ENCODE assay signal across 23 mouse cellular contexts in genomic region chr11:11758883-11759282, GRCm38 (mm10). TPM values are rescaled to one million over a fixed set of nuclear protein-coding genes. Genes with fewer than 3 reads are reported as not detected.
DNase-seq lines count a peak whose midpoint lies in the region; ATAC-seq and TF ChIP-seq lines count a peak whose summit lies in the region.
"Had no signal": no experiment of that assay in that cellular context is flagged by ENCODE, and none has a peak within 500 bp of the region (broad histone marks: within the 10 kb centered on the region; RNA-seq: fewer than 3 reads in every experiment).

No protein-coding gene starts in this region.

- H3K4me3 ChIP-seq in midbrain, postnatal 0 days (ENCODE audit: low read depth, low read length): no peak overlapping the region
- no peak overlapping the region for H3K4me3 ChIP-seq in midbrain, embryonic 14.5 days (replicated peaks; ENCODE audit: low read depth, low read length)
- H3K4me3 ChIP-seq in liver, embryonic 12.5 days: no peak overlapping the region
- H3K4me3 ChIP-seq: embryonic facial prominence, embryonic 12.5 days; embryonic facial prominence, embryonic 15.5 days; heart, adult 2 months had no signal

- peak; percentile 44 for DNase-seq in heart, adult 11 months
- no peak for DNase-seq in heart, postnatal 36 days
- DNase-seq in midbrain, postnatal 0 days (ENCODE audit: low spot score): peak; percentile 2
- no peak for DNase-seq in midbrain, embryonic 14.5 days
- DNase-seq in A20 (ENCODE audit: low read depth, low spot score): peak; percentile 53
- DNase-seq in splenic B cell, adult 2 months (ENCODE audit: low read depth, low spot score): peak; percentile 70
- DNase-seq: adrenal gland, adult 2 months; adrenal gland, postnatal 14 days; cerebellum, adult 11 months; cerebellum, adult 2 months; cerebellum, adult 9-11 months; cerebellum, postnatal 25 days; gastrocnemius, postnatal 25 days; heart, adult 2 months; heart, postnatal 4 days had no signal

- H3K9me3 ChIP-seq in midbrain, postnatal 0 days (ENCODE audit: low read length): no peaks in the 10 kb centered on the region
- H3K9me3 ChIP-seq in midbrain, embryonic 14.5 days (ENCODE audit: control insufficient read depth, low read length): no peaks in the 10 kb centered on the region
- H3K9me3 ChIP-seq in liver, embryonic 12.5 days (replicated peaks): no peaks in the 10 kb centered on the region
- H3K9me3 ChIP-seq: embryonic facial prominence, embryonic 12.5 days; embryonic facial prominence, embryonic 15.5 days had no signal

- H3K4me1 ChIP-seq in midbrain, postnatal 0 days (ENCODE audit: insufficient read depth, low read length): no peaks in the 10 kb centered on the region
- H3K4me1 ChIP-seq in midbrain, embryonic 14.5 days (ENCODE audit: control insufficient read depth, insufficient read depth, low read length): no peaks in the 10 kb centered on the region
- H3K4me1 ChIP-seq in liver, embryonic 12.5 days: no peaks in the 10 kb centered on the region
- H3K4me1 ChIP-seq: embryonic facial prominence, embryonic 12.5 days; embryonic facial prominence, embryonic 15.5 days had no signal

- H3K27me3 ChIP-seq in midbrain, postnatal 0 days (ENCODE audit: insufficient read depth, low read length): no peaks in the 10 kb centered on the region
- H3K27me3 ChIP-seq in midbrain, embryonic 14.5 days (ENCODE audit: control insufficient read depth, insufficient read depth, low read length): no peaks in the 10 kb centered on the region
- H3K27me3 ChIP-seq in splenic B cell, adult 2 months (ENCODE audit: control insufficient read depth, insufficient read depth, low read length, poor library complexity, severe bottlenecking): no peaks in the 10 kb centered on the region
- no peaks in the 10 kb centered on the region for H3K27me3 ChIP-seq in liver, embryonic 12.5 days (replicated peaks)
- H3K27me3 ChIP-seq: embryonic facial prominence, embryonic 12.5 days; embryonic facial prominence, embryonic 15.5 days had no signal

- ATAC-seq in midbrain, postnatal 0 days (ENCODE audit: low FRiP score): no peak
- ATAC-seq in midbrain, embryonic 14.5 days (ENCODE audit: low FRiP score, low TSS enrichment): no peak
- no peak for ATAC-seq in liver, embryonic 12.5 days
- ATAC-seq: CD4-positive, CD25-positive, alpha-beta regulatory T cell, adult 4 months; forebrain, embryonic 14.5 days; hindbrain, postnatal 0 days had no signal

- no peak for TF ChIP-seq CTCF in midbrain, postnatal 0 days (IDR thresholded peaks at IDR 0.05)

- no peak overlapping the region for H3K4me2 ChIP-seq in midbrain, postnatal 0 days (ENCODE audit: low read depth, low read length, poor library complexity, severe bottlenecking)
- no peak overlapping the region for H3K4me2 ChIP-seq in midbrain, embryonic 14.5 days (ENCODE audit: low read length)
- no peak overlapping the region for H3K4me2 ChIP-seq in liver, embryonic 12.5 days
- H3K4me2 ChIP-seq: embryonic facial prominence, embryonic 12.5 days; embryonic facial prominence, embryonic 15.5 days; heart, embryonic 11.5 days; hindbrain, embryonic 14.5 days had no signal

- H3K27ac ChIP-seq in midbrain, postnatal 0 days (ENCODE audit: low read depth, low read length): no peak overlapping the region
- no peak overlapping the region for H3K27ac ChIP-seq in midbrain, embryonic 14.5 days (replicated peaks; ENCODE audit: low read depth, low read length)
- H3K27ac ChIP-seq in liver, embryonic 12.5 days: no peak overlapping the region
- H3K27ac ChIP-seq: embryonic facial prominence, embryonic 12.5 days; embryonic facial prominence, embryonic 15.5 days; heart, adult 2 months; hindbrain, embryonic 14.5 days; hindbrain, postnatal 0 days had no signal

- 100% methylated on average over 1 of the region's 1 CpGs for WGBS in midbrain, postnatal 0 days
- 97% methylated on average over 1 of the region's 1 CpGs for WGBS in midbrain, embryonic 14.5 days
- 94% methylated on average over 1 of the region's 1 CpGs for WGBS in liver, embryonic 12.5 days (ENCODE audit: insufficient replicate concordance)

- no peak overlapping the region for H3K9ac ChIP-seq in midbrain, postnatal 0 days (replicated peaks; ENCODE audit: low read length, poor library complexity, severe bottlenecking)
- H3K9ac ChIP-seq in midbrain, embryonic 14.5 days (replicated peaks; ENCODE audit: low read length): no peak overlapping the region
- H3K9ac ChIP-seq in liver, embryonic 12.5 days: no peak overlapping the region
- H3K9ac ChIP-seq: embryonic facial prominence, embryonic 12.5 days; embryonic facial prominence, embryonic 15.5 days; hindbrain, embryonic 14.5 days had no signal

- intact Hi-C loops in heart, postnatal 36 days (cut with DNase I): loop anchor here (5.0 kb wide), 1 partner anchor 397 kb away; no protein-coding TSS in a partner anchor

- H3K36me3 ChIP-seq in midbrain, postnatal 0 days (ENCODE audit: insufficient read depth, low read length): no peaks in the 10 kb centered on the region
- no peaks in the 10 kb centered on the region for H3K36me3 ChIP-seq in midbrain, embryonic 14.5 days (ENCODE audit: control insufficient read depth, insufficient read depth, low read length)
- H3K36me3 ChIP-seq in splenic B cell, adult 2 months (ENCODE audit: control insufficient read depth, insufficient read depth, low read length, poor library complexity, severe bottlenecking): peaks cover 30% of the 10 kb centered on the region
- H3K36me3 ChIP-seq in liver, embryonic 12.5 days: peaks cover 92% of the 10 kb centered on the region
- H3K36me3 ChIP-seq: embryonic facial prominence, embryonic 12.5 days; embryonic facial prominence, embryonic 15.5 days had no signal

RNA-seq across cellular contexts. Expression of gene Fignl1, which starts 49.9 kb away (rescaled TPM):
- total RNA-seq in heart, postnatal 36 days (2021): 1 to 10 TPM in 1 of 2 experiments, under 1 TPM in 1; 0.81 to 1.8 TPM
- 4.4 and 5.2 TPM in 2 replicates for total RNA-seq in midbrain, postnatal 0 days (2014; rRNA removed)
- polyA plus RNA-seq in midbrain, postnatal 0 days (2015; fragmentation: Nextera tagmentation; extraction: Ambion mirVana): 2.2 and 3.7 TPM in 2 replicates
- polyA plus RNA-seq in midbrain, embryonic 14.5 days (2014; fragmentation: Nextera tagmentation; extraction: Ambion mirVana): 7.1 and 16.3 TPM in 2 replicates
- polyA plus RNA-seq in liver, embryonic 12.5 days (2016; fragmentation: Nextera tagmentation; extraction: Ambion mirVana): 126 and 130 TPM in 2 replicates

Comparison
In these comparisons a context has a peak if more than half of its experiments do, and no peak if none do; other contexts are left out.
1. DNase-seq: peak in heart, adult 11 months (single experiment), midbrain, postnatal 0 days (single experiment), A20 (single experiment) and splenic B cell, adult 2 months (single experiment); none in heart, postnatal 36 days (0 of 2) and midbrain, embryonic 14.5 days (single experiment).